Mouse (Mus musculus): ENCODE data around the gene Efnb3. TPM values are rescaled to one million over a fixed set of nuclear protein-coding genes. Genes with fewer than 3 reads are reported as not detected.
"Not testable (repeated sequence)": the region's sequence is repeated elsewhere in the genome, so short reads cannot be mapped to it uniquely, and the experiment has no call there.

Efnb3 gene
- polyA plus RNA-seq, 1 experiment from 2014 or later, result 38.6 TPM

- ATAC-seq (no peak), DNase-seq (ENCODE audit: low spot score) (no peak)
- H3K27ac ChIP-seq (ENCODE audit: low read depth, low read length), result no peak overlapping the region
- no peak overlapping the region for H3K4me3 ChIP-seq (ENCODE audit: low read depth, low read length)
- no peak overlapping the region for H3K4me2 ChIP-seq (ENCODE audit: low read length)
- no peaks in the 10 kb centered on the region for H3K9me3 ChIP-seq (replicated peaks; ENCODE audit: control insufficient read depth, low read length)
- H3K4me1 ChIP-seq (ENCODE audit: control insufficient read depth, insufficient read depth, low read length), result peaks cover 5% of the 10 kb centered on the region; the same call in 1 of the 2 replicates
- H3K36me3 ChIP-seq (ENCODE audit: control insufficient read depth, insufficient read depth, low read length), result no peaks in the 10 kb centered on the region
- WGBS, result 86% methylated on average over 7 of the region's 7 CpGs
- H3K27me3 ChIP-seq (replicated peaks; ENCODE audit: control insufficient read depth, insufficient read depth, low read length), result no peaks in the 10 kb centered on the region
- H3K9ac ChIP-seq (ENCODE audit: low read length), result no peak overlapping the region
Observed at GRCm38 (mm10) chr11:69532480-69533150, 27.4 kb downstream of the Efnb3 start.

DNA sequence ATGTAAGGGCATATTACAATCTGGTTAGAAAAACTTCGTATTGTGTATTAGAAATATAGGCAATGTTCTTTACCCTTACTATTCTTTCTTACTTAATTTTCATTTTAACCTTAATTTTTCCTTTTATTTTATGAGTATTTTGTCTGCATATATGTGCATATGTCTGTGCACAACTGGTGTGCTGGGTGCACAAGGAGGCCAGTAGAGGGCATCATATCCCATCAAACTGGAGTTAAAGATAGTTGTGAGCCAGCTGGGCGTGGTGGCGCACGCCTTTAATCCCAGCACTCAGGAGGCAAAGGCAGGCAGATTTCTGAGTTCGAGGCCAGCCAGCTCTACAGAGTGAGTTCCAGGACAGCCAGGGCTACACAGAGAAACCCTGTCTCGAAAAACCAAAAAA, 29.2 kb downstream of the Efnb3 start:
- H3K9me3 ChIP-seq (replicated peaks; ENCODE audit: control insufficient read depth, low read length); H3K9ac ChIP-seq (ENCODE audit: low read length); H3K4me3 ChIP-seq (ENCODE audit: low read depth, low read length); H3K4me2 ChIP-seq (ENCODE audit: low read length); ATAC-seq; H3K36me3 ChIP-seq (ENCODE audit: control insufficient read depth, insufficient read depth, low read length); H3K27ac ChIP-seq (ENCODE audit: low read depth, low read length); DNase-seq (ENCODE audit: low spot score); H3K27me3 ChIP-seq (replicated peaks; ENCODE audit: control insufficient read depth, insufficient read depth, low read length): not testable (repeated sequence)
- 85% methylated on average over 6 of the region's 6 CpGs for WGBS
- peaks cover 12% of the 10 kb centered on the region for H3K4me1 ChIP-seq (ENCODE audit: control insufficient read depth, insufficient read depth, low read length)

DNA sequence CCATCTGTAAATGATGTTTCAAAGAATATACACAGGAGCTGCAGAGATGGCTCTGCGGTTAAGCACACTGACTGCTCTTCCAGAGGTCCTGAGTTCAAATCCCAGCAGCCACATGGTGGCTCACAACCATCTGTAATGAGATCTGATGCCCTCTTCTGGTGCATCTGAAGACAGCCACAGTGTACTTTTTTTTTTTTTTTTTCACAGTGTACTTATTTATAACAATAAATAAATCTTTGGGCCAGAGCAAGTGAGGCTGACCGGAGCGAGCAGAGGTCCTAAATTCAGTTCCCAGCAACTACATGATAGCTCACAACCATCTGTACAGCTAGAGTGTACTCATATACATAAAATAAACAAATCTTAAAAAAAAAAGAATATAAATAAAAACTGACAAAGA, 29.7 kb downstream of the Efnb3 start:
- 94% methylated on average over 3 of the region's 3 CpGs for WGBS

DNA sequence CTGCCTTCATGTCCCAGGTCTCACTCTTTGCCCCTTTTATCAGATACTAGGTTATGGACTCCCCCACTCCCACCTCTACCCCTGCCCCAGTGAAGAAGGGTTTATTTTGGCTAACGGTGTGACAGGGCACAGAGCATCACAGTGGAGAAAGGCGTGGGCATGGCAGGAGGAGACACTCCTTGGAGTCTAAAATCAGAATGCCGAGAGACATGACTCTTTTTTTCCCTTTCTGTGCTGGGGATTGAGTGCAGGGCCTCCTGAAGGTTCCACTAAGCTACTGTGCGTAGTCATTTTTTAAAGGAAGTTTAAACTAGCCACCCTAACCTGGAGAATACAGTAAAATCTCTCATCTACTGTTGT, 32.0 kb downstream of the Efnb3 start:
- Histone ChIP-seq H3K4me2 (ENCODE audit: low read length) (peak overlapping the region; percentile 56; the same call in 1 of the 2 replicates), H3K9ac (ENCODE audit: low read length) (peak overlapping the region; percentile 70; the same call in 1 of the 2 replicates), H3K27me3 (replicated peaks; ENCODE audit: control insufficient read depth, insufficient read depth, low read length) (no peaks in the 10 kb centered on the region), H3K36me3 (ENCODE audit: control insufficient read depth, insufficient read depth, low read length) (no peaks in the 10 kb centered on the region), H3K9me3 (replicated peaks; ENCODE audit: control insufficient read depth, low read length) (no peaks in the 10 kb centered on the region), H3K4me1 (ENCODE audit: control insufficient read depth, insufficient read depth, low read length) (peaks cover 12% of the 10 kb centered on the region), H3K4me3 (ENCODE audit: low read depth, low read length) (no peak overlapping the region), H3K27ac (ENCODE audit: low read depth, low read length) (peak overlapping the region; percentile 98)
- no peak for DNase-seq (ENCODE audit: low spot score)
- no peak for ATAC-seq
- WGBS, result 61% methylated on average over 4 of the region's 4 CpGs

More for the DNA sequence above, 29.7 kb downstream of the Efnb3 start:
- ATAC-seq; H3K27me3 ChIP-seq (replicated peaks; ENCODE audit: control insufficient read depth, insufficient read depth, low read length); H3K9me3 ChIP-seq (replicated peaks; ENCODE audit: control insufficient read depth, low read length); H3K4me2 ChIP-seq (ENCODE audit: low read length); H3K9ac ChIP-seq (ENCODE audit: low read length); DNase-seq (ENCODE audit: low spot score); H3K27ac ChIP-seq (ENCODE audit: low read depth, low read length); H3K4me3 ChIP-seq (ENCODE audit: low read depth, low read length); H3K36me3 ChIP-seq (ENCODE audit: control insufficient read depth, insufficient read depth, low read length): not testable (repeated sequence)
- H3K4me1 ChIP-seq (ENCODE audit: control insufficient read depth, insufficient read depth, low read length), result peaks cover 12% of the 10 kb centered on the region

DNA sequence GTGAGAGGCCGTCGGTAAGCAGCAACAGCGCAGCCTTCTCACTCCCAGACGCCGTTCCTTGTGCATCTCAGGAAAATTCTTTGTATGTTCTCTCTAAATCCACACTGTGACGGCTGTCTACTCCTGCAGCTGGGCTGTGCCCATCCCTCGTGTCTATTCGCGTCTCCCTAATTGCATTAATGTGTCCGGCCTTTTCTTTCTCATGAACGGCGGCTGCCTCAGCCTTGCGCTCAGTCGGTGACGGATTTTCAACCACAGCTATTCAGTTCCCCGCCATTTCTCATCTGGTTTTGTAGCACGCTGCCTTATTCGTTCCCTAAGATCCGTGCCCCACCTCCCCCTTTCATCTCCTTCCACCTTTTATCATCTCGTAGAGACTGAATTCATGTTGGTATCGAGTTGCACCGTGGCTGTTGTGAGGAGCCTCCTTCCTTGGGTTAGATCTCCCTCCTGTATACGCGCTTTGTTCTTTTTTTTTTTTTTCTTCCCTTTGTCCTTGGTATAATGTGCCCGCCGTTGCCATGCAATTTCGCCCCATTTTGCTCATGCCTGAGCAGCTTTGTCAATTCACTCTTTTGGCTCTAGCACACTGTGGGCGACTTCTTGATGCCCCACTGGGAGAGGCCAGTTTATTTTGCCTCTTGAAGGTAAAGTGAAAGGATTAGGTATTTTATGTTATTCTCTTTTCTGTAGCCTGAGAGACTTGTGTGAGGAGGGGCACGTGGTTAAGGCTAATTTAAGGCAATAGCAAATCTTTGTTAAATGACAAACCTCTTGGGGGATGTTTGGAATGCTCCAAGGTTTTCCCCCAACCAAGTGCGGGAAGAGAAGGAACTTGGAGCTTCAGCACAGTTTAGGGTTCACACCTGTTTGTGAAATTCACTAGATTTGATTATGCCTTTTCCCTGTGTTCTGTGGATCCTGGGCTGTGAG, 32.6 kb downstream of the Efnb3 start:
- H3K9ac ChIP-seq (ENCODE audit: low read length), result peak overlapping the region; percentile 70
- ATAC-seq, result peak; percentile 80
- no peaks in the 10 kb centered on the region for H3K9me3 ChIP-seq (replicated peaks; ENCODE audit: control insufficient read depth, low read length)
- peak overlapping the region; percentile 17 for H3K4me3 ChIP-seq (ENCODE audit: low read depth, low read length)
- no peaks in the 10 kb centered on the region for H3K27me3 ChIP-seq (replicated peaks; ENCODE audit: control insufficient read depth, insufficient read depth, low read length)
- peak; percentile 87 for DNase-seq (ENCODE audit: low spot score)
- H3K4me2 ChIP-seq (ENCODE audit: low read length), result peak overlapping the region; percentile 56
- peak overlapping the region; percentile 98 for H3K27ac ChIP-seq (ENCODE audit: low read depth, low read length)
- no peaks in the 10 kb centered on the region for H3K36me3 ChIP-seq (ENCODE audit: control insufficient read depth, insufficient read depth, low read length)
- 1% methylated on average over 30 of the region's 30 CpGs for WGBS
- peaks cover 12% of the 10 kb centered on the region for H3K4me1 ChIP-seq (ENCODE audit: control insufficient read depth, insufficient read depth, low read length)

DNA sequence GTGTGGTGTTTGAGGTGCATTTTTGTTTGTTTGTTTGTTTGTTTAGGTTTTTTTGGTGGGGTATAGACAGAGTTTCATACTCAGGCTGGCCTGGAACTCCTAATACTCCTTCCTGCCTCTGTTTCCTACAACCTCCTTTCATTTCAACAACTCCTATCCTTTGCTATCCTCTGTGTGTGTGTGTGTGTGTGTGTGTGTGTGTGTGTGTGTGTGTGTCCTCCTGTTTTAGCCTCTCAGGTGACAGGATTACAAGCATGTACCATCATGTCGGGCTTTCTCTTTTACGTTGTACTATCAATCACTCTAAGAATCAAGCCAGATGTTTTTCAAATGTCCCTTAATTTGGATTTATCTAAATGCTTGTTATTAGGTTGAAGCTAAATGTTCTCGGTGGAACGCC, 33.4 kb downstream of the Efnb3 start:
- H3K9ac ChIP-seq (ENCODE audit: low read length), result peak overlapping the region; percentile 70
- H3K4me3 ChIP-seq (ENCODE audit: low read depth, low read length), result peak overlapping the region; percentile 17
- peak overlapping the region; percentile 56 for H3K4me2 ChIP-seq (ENCODE audit: low read length)
- peaks cover 12% of the 10 kb centered on the region for H3K4me1 ChIP-seq (ENCODE audit: control insufficient read depth, insufficient read depth, low read length)
- H3K36me3 ChIP-seq (ENCODE audit: control insufficient read depth, insufficient read depth, low read length), result no peaks in the 10 kb centered on the region
- 11% methylated on average over 4 of the region's 4 CpGs for WGBS
- H3K9me3 ChIP-seq (replicated peaks; ENCODE audit: control insufficient read depth, low read length), result no peaks in the 10 kb centered on the region
- H3K27ac ChIP-seq (ENCODE audit: low read depth, low read length), result peak overlapping the region; percentile 98
- H3K27me3 ChIP-seq (replicated peaks; ENCODE audit: control insufficient read depth, insufficient read depth, low read length), result no peaks in the 10 kb centered on the region
- peak; percentile 25; the same call in 1 of the 2 replicates for ATAC-seq
- DNase-seq (ENCODE audit: low spot score), result no peak

GRCm38 (mm10) chr11:69525661-69526060, 34.3 kb downstream of the Efnb3 start:
- no peak for ATAC-seq
- H3K27ac ChIP-seq (ENCODE audit: low read depth, low read length), result no peak overlapping the region; the same call in 1 of the 2 replicates
- no peaks in the 10 kb centered on the region for H3K36me3 ChIP-seq (ENCODE audit: control insufficient read depth, insufficient read depth, low read length)
- no peaks in the 10 kb centered on the region for H3K9me3 ChIP-seq (replicated peaks; ENCODE audit: control insufficient read depth, low read length)
- no peaks in the 10 kb centered on the region for H3K27me3 ChIP-seq (replicated peaks; ENCODE audit: control insufficient read depth, insufficient read depth, low read length)
- no peak for DNase-seq (ENCODE audit: low spot score)
- H3K4me1 ChIP-seq (ENCODE audit: control insufficient read depth, insufficient read depth, low read length), result peaks cover 12% of the 10 kb centered on the region
- no peak overlapping the region for H3K4me3 ChIP-seq (ENCODE audit: low read depth, low read length)
- no peak overlapping the region for H3K4me2 ChIP-seq (ENCODE audit: low read length)
- no peak overlapping the region for H3K9ac ChIP-seq (ENCODE audit: low read length)
- 84% methylated on average over 9 of the region's 9 CpGs for WGBS

DNA sequence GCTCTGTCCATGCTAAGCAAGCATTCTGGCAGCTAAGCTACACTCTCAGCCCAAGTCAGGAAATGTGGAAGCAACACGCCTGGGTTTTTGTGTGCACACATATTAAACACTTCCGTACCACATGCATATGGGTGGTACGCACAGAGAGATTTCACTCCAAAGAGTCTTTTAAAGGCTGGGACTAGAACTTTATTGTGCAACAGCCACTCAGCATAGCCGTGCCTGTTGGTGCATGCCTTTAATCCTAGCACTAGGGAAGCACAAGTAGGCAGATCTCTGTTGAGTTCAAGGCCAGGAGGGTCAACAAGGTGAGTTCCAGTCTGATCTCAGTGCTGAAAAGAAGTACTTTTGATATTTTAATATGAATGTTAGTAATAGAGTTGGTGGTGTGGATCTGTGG, 36.4 kb downstream of the Efnb3 start:
- Histone ChIP-seq H3K4me2 (ENCODE audit: low read length) (no peak overlapping the region), H3K9me3 (replicated peaks; ENCODE audit: control insufficient read depth, low read length) (no peaks in the 10 kb centered on the region), H3K27me3 (replicated peaks; ENCODE audit: control insufficient read depth, insufficient read depth, low read length) (no peaks in the 10 kb centered on the region), H3K4me3 (ENCODE audit: low read depth, low read length) (no peak overlapping the region), H3K9ac (ENCODE audit: low read length) (no peak overlapping the region), H3K27ac (ENCODE audit: low read depth, low read length) (no peak overlapping the region), H3K4me1 (ENCODE audit: control insufficient read depth, insufficient read depth, low read length) (peaks cover 12% of the 10 kb centered on the region), H3K36me3 (ENCODE audit: control insufficient read depth, insufficient read depth, low read length) (no peaks in the 10 kb centered on the region)
- DNase-seq (ENCODE audit: low spot score) (no peak), ATAC-seq (no peak)
- 90% methylated on average over 4 of the region's 4 CpGs for WGBS
